Mouse (Mus musculus): ENCODE results near the gene Prelid3b.

Gene Prelid3b

DNA sequence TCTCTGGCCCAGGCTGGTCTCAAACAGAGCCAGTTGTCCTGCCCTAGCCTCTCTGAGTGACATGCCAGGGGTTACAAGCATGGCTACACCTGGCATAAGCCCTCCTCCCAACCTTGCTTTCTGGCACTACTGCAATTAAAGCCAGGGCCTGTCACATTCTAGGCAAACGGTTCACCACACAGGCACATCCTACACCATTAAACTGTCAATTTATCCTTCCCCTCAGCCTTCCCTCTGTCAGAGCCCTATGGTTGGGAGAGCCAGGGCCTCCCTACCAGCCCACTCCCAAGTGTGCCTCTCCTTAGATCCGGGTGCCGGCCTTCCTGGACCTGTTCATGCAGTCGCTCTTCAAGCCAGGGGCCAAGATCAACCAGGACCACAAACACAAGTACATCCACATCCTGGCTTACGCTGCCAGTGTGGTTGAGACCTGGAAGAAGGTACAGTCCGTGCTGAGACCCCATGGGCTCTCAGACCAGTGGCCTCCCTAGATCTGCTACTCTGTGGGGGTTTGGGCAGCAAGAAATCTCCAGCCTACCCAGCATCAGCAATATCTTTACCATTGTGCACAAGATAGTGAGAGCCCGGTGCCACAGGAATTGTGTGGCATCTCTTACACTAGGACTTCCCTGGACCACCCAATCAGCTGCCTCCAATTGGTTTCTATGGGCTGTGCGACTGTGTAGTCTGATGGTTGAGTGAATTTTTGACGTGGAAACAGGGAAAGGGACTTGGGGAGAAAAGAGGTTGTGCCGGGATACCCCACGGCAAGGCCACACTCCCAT, 48.4 kb downstream of the Prelid3b start:
- DNase-seq, result no peak

GRCm38 (mm10) chr2:174421107-174421506, 51.8 kb downstream of the Prelid3b start:
- DNase-seq, result no peak

DNA sequence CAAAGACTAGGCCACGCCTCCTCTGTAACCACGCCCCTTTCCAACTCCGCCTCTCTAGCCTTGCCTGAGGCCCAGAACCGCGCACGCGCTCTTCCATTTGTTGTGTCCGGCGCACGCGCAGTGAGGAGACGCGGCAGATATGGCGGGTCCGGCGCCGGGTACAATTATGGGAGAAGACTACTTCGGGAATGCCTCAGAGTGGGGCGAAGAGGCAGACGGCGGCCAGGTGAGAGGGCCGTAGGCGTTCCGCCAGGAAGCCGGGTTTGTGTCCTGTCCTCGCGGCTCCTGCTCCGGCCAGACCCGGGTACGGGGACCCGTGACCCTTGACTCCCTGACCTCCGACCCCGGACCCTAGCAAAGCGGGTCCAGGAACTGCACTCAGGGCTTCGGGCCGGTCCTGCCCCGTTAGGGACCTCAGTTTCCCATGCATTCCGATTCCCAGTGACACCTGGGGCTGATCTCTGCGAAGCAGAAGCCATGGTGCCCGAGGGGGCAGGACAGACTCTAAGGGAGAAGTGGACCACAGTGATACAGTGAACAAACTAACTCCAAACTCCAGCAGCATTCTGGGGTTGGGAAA, 57.1 kb downstream of the Prelid3b start, which contains the start of gene Nelfcd:
TSS of gene Nelfcd (plus strand) at position 74 of the 580 bp plus-strand sequence.
- peak; percentile 99 for DNase-seq

Measured in liver (tissue).